Mouse (Mus musculus) myocyte (in vitro differentiated cells): ENCODE data around the gene Dek. TPM values are rescaled to one million over a fixed set of nuclear protein-coding genes. Genes with fewer than 3 reads are reported as not detected.
A peak's percentile ranks its signal among the peaks of the same experiment; 100 is the strongest.

Experiments
- H3K27me3 ChIP-seq: one replicate; pipeline ENCODE4 v1.6.1; 2011; ENCODE audit not compliant: control insufficient read depth, insufficient read depth, insufficient read length
- H3K36me3 ChIP-seq: one replicate; pipeline ENCODE4 v1.6.1; 2011; ENCODE audit not compliant: control insufficient read depth, insufficient read depth
- H3K4me2 ChIP-seq: one replicate; pipeline ENCODE4 v1.6.1; 2011; ENCODE audit warnings: low read depth, control low read depth
- H3K4me3 ChIP-seq: one replicate; pipeline ENCODE4 v1.5.1; 2011; ENCODE audit warnings: mild to moderate bottlenecking, control low read depth, moderate library complexity
- H3K79me2 ChIP-seq: one replicate; pipeline ENCODE4 v1.6.1; 2011; ENCODE audit not compliant: control insufficient read depth, insufficient read depth
- H3ac ChIP-seq: one replicate; pipeline ENCODE4 v1.6.1; 2011; ENCODE audit not compliant: control insufficient read depth, insufficient read length
- CEBPB ChIP-seq: IDR thresholded peaks from 2 replicates; pipeline ENCODE4 v1.6.1; 2011; ENCODE audit warnings: mild to moderate bottlenecking, moderate library complexity; ENCODE audit not compliant: poor library complexity, insufficient read depth, severe bottlenecking
- E2F4 ChIP-seq: IDR thresholded peaks from one replicate; pipeline ENCODE4 v1.6.1; 2011; ENCODE audit warnings: mild to moderate bottlenecking, control low read depth, moderate library complexity; ENCODE audit not compliant: insufficient read depth
- MAX ChIP-seq: IDR thresholded peaks from one replicate; pipeline ENCODE4 v1.6.1; 2011; ENCODE audit warnings: low read depth, mild to moderate bottlenecking, control low read depth
- MYOD1 ChIP-seq, 3 experiments: IDR thresholded peaks; one replicate each; pipeline ENCODE4 v1.6.1; 2011; ENCODE audit warnings: control low read depth in 2 of 3, low read depth in 2 of 3, mild to moderate bottlenecking in 2 of 3, moderate library complexity in 1 of 3; ENCODE audit not compliant: insufficient read length in 2 of 3, control insufficient read depth in 1 of 3
- MYOG ChIP-seq, 3 experiments: IDR thresholded peaks; one replicate each; pipeline ENCODE4 v1.6.1; 2011; ENCODE audit warnings: control low read depth in 2 of 3, low read depth in 2 of 3, mild to moderate bottlenecking in 2 of 3; ENCODE audit not compliant: insufficient read length in 2 of 3, control insufficient read depth in 1 of 3, insufficient read depth in 1 of 3
- POLR2A ChIP-seq: IDR thresholded peaks from one replicate; pipeline ENCODE4 v1.6.1; 2011; ENCODE audit warnings: low read depth, mild to moderate bottlenecking, control low read depth, moderate library complexity; ENCODE audit not compliant: insufficient read length
- POLR2AphosphoS2 ChIP-seq: IDR thresholded peaks from one replicate; pipeline ENCODE4 v1.6.1; 2011; ENCODE audit warnings: low read depth, control low read depth; ENCODE audit not compliant: insufficient read length
- REST ChIP-seq: IDR thresholded peaks from one replicate; pipeline ENCODE4 v1.6.1; 2011; ENCODE audit warnings: mild to moderate bottlenecking, control low read depth, moderate library complexity; ENCODE audit not compliant: insufficient read depth, insufficient read length
- SRF ChIP-seq: IDR thresholded peaks from one replicate; pipeline ENCODE4 v1.6.1; 2011; ENCODE audit warnings: low read depth; ENCODE audit not compliant: control insufficient read depth, insufficient read length
- TCF12 ChIP-seq: IDR thresholded peaks from one replicate; pipeline ENCODE4 v1.6.1; 2011; ENCODE audit warnings: mild to moderate bottlenecking, control low read depth; ENCODE audit not compliant: poor library complexity, insufficient read depth, severe bottlenecking
- TCF3 ChIP-seq: IDR thresholded peaks from one replicate; pipeline ENCODE4 v1.6.1; 2011; ENCODE audit warnings: low read depth, control low read depth; ENCODE audit not compliant: insufficient read length
- USF1 ChIP-seq: IDR thresholded peaks from one replicate; pipeline ENCODE4 v1.6.1; 2011; ENCODE audit warnings: low read depth, mild to moderate bottlenecking, control low read depth, moderate library complexity
- polyA plus RNA-seq: library from polyadenylated mRNA; unstranded; fragments of >200 nt; fragmentation: generic; extraction: Trizol; gene quantifications from one replicate; pipeline ENCODE4 v1.2.1, GENCODE M21; 2012; ENCODE audit warnings: missing spikeins

Dek gene
- polyA plus RNA-seq: 11.2 TPM

DNA sequence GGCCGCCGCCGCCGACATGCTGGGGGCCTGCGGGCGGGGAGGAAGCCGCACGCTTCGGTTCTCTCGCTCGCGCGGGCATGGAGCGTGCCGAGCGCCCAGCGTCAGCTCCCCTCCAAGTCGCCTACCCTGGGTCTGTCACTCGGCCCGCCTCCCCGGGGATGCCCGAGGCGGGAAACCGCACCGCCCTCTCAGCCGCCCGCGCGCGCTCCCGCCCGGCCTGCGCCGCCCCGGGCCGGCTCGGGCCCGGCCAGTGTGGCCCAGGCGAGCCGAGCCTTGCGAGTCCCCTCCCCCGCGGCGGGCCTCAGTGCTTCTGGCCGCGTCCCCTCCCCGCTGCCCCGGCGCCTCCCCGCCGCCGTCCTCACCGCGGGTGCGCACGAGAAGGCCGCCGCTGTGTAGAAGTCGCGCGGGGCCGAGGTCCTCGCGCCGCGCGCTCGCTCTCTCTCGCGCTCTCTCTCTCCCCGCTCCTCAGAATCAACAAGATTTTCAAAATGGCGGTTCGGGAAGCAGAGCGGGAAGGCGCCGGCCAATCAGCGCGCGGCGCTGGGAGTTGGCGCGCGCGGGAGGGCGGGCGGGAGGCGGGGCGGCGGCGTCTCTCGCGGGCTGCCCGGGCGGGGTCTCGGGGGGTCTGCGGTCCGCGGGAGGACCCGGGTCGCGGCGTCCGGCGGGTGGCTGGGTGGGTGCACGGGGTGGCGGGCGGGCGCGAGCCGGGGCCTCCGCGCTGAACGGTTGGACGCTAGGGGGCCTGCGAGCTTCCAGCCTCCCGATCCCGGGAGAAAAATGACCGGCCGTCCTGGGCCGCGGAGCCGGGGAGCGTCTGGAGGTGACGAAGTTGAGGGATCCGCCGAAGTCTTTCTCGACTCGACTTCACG, at the start of gene Dek:
Gene Dek, minus strand, starts transcription at position 491 of the 869 bp plus-strand sequence.
- peak within 1 kb of the TSS; percentile 74 for H3ac ChIP-seq
- H3K27me3 ChIP-seq: no peaks in the 10 kb centered on the region
- H3K36me3 ChIP-seq: peaks cover 5% of the 10 kb centered on the region
- H3K4me3 ChIP-seq: peak within 1 kb of the TSS; percentile 57
- TF ChIP-seq E2F4: peak; percentile 87
- TF ChIP-seq USF1: no peak
- peak; percentile 34 for TF ChIP-seq POLR2A
- peak within 1 kb of the TSS; percentile 95 for H3K4me2 ChIP-seq
- peaks cover 46% of the 10 kb centered on the region for H3K79me2 ChIP-seq

GRCm38 (mm10) chr13:47154866-47155265, 48.9 kb upstream of the Dek start:
- Histone ChIP-seq H3K4me2 (no peak overlapping the region), H3K27me3 (no peaks in the 10 kb centered on the region), H3ac (no peak overlapping the region), H3K79me2 (no peaks in the 10 kb centered on the region), H3K4me3 (no peak overlapping the region), H3K36me3 (no peaks in the 10 kb centered on the region)
- no peak for TF ChIP-seq CEBPB
- TF ChIP-seq POLR2AphosphoS2: no peak
- TF ChIP-seq MAX: no peak
- no peak for TF ChIP-seq SRF
- no peak for TF ChIP-seq MYOD1 (IDR thresholded peaks at IDR 0.05; ENCODE audit: control insufficient read depth in 1 of 3, insufficient read length in 2 of 3, low read depth in 2 of 3)
- TF ChIP-seq TCF12: no peak
- TF ChIP-seq MYOG (IDR thresholded peaks at IDR 0.05; ENCODE audit: control insufficient read depth in 1 of 3, insufficient read depth in 1 of 3, insufficient read length in 2 of 3, low read depth in 2 of 3): no peak
- no peak for TF ChIP-seq E2F4

- Histone ChIP-seq H3K4me3 (no peak overlapping the region), H3K27me3 (no peaks in the 10 kb centered on the region), H3ac (no peak overlapping the region), H3K36me3 (no peaks in the 10 kb centered on the region), H3K4me2 (no peak overlapping the region), H3K79me2 (no peaks in the 10 kb centered on the region)
- TF ChIP-seq POLR2A (no peak), MYOD1 (IDR thresholded peaks at IDR 0.05; ENCODE audit: control insufficient read depth in 1 of 3, insufficient read length in 2 of 3, low read depth in 2 of 3) (no peak), TCF12 (no peak), REST (no peak), MAX (no peak), USF1 (no peak), SRF (no peak), E2F4 (no peak), TCF3 (no peak), MYOG (IDR thresholded peaks at IDR 0.05; ENCODE audit: control insufficient read depth in 1 of 3, insufficient read depth in 1 of 3, insufficient read length in 2 of 3, low read depth in 2 of 3) (no peak), POLR2AphosphoS2 (no peak), CEBPB (no peak)
Observed at GRCm38 (mm10) chr13:47153206-47153605, 47.2 kb upstream of the Dek start.

- H3K27me3 ChIP-seq: no peaks in the 10 kb centered on the region
- no peaks in the 10 kb centered on the region for H3K36me3 ChIP-seq
- H3ac ChIP-seq: no peak overlapping the region
- TF ChIP-seq POLR2A (no peak), MYOD1 (IDR thresholded peaks at IDR 0.05; ENCODE audit: control insufficient read depth in 1 of 3, insufficient read length in 2 of 3, low read depth in 2 of 3) (no peak), SRF (no peak), E2F4 (no peak), CEBPB (no peak), MAX (no peak), TCF3 (no peak), TCF12 (no peak), USF1 (no peak), POLR2AphosphoS2 (no peak)
- H3K79me2 ChIP-seq: no peaks in the 10 kb centered on the region
- no peak overlapping the region for H3K4me2 ChIP-seq
- H3K4me3 ChIP-seq: no peak overlapping the region
Observed at GRCm38 (mm10) chr13:47152390-47152789, 46.4 kb upstream of the Dek start.

- TF ChIP-seq CEBPB (no peak), MAX (no peak), POLR2AphosphoS2 (no peak), E2F4 (no peak), TCF3 (no peak)
- no peak overlapping the region for H3K4me3 ChIP-seq
- H3K79me2 ChIP-seq: no peaks in the 10 kb centered on the region
- no peaks in the 10 kb centered on the region for H3K27me3 ChIP-seq
- H3K36me3 ChIP-seq: no peaks in the 10 kb centered on the region
- H3K4me2 ChIP-seq: no peak overlapping the region
- H3ac ChIP-seq: no peak overlapping the region
Observed at GRCm38 (mm10) chr13:47151060-47151459, 45.1 kb upstream of the Dek start.
